Mouse (Mus musculus): ENCODE results near the gene Ptpn12.

- TF ChIP-seq CTCF (IDR thresholded peaks at IDR 0.05; ENCODE audit: low read depth) (no peak), EP300 (IDR thresholded peaks at IDR 0.05; ENCODE audit: low read depth) (no peak)
These were observed 53.0 kb downstream of the Ptpn12 start for GRCm38 (mm10) chr5:21002723-21003122.

All from heart, postnatal 0 days (tissue).